Mouse (Mus musculus) E14TG2a.4 (cell line): Measurements from ENCODE around the gene 9530077C05Rik.

Experiments
- CTCF ChIP-seq: conservative IDR thresholded peaks from 2 replicates; pipeline ENCODE4 v1.5.1; 2014; ENCODE audit warnings: low read length
- NANOG ChIP-seq: IDR thresholded peaks from 2 replicates; pipeline ENCODE4 v1.6.1; 2014; ENCODE audit warnings: borderline replicate concordance, low read length, mixed read lengths

GRCm38 (mm10) chr9:22389736-22390245, 21.5 kb upstream of the 9530077C05Rik start:
- no peak for TF ChIP-seq CTCF
- no peak for TF ChIP-seq NANOG
